Mouse (Mus musculus) liver, adult (tissue): ENCODE results near the gene Nefh.
A peak's percentile ranks its signal among the peaks of the same experiment; 100 is the strongest.

ENCODE experiments used
- GATA4 ChIP-seq: IDR thresholded peaks from 2 replicates; pipeline ENCODE4 v1.6.1; 2014; ENCODE audit warnings: mild to moderate bottlenecking, low read length; ENCODE audit not compliant: insufficient replicate concordance

Nefh gene

DNA sequence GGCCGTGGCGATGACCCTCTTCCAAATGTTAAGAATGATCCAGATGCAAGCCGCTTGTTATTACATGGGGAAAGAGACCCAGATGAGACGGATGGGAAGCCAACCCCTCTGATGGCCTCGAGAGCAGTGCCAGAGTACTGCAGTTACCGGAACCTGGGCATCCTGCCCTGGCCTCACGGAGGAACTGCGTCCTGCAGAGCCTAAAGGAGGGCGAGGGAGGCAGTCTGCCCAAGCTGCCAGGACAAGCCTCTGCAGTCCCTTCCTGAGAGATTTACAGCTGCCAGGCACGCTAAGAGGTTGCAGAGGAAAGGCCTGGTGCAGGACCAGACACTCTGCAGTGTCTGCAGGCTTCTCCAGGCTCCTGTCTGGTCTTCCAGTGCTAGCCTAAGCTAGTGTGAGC is 20.5 kb upstream of the Nefh start:
- TF ChIP-seq GATA4 = no peak

DNA sequence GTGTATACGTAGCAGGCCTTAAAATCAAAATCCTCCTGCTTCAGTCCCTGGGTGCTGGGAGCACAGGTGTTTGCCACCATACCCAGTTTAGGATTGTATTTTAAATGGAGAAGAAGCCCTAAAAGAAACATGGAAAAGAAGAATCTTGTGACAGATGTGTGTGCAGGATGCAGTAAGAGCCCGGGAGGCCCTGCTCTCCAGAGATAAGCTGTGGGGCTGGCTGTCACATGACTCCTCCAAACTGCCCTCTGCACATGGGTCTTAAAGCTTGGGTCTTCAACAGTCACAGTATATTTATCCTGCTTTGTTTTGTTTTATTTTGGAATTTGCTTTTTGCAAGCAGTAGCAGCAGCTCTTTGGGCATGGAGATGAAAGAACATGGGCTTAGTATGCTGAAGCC is 19.7 kb upstream of the Nefh start:
- TF ChIP-seq GATA4 = no peak

DNA sequence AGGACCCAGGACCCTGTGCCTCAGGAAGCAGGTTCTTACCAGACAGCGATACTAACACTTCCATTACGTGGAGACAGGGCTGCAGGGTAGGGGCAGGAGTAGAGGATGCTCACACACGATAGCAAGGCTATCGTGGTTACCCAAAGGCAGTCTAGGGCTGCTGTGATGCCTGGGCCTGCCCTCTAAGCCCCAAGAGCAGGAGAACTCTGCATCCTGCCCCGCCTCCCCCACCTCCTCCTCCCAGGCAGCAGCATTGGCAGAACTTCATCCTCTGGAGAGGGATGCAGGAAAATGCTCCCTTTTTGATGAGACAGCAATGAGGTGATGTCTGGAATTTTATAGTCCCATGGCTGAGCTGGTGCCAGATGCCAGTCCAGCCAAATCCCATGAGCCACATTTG is 19.0 kb upstream of the Nefh start:
- TF ChIP-seq GATA4 = no peak

DNA sequence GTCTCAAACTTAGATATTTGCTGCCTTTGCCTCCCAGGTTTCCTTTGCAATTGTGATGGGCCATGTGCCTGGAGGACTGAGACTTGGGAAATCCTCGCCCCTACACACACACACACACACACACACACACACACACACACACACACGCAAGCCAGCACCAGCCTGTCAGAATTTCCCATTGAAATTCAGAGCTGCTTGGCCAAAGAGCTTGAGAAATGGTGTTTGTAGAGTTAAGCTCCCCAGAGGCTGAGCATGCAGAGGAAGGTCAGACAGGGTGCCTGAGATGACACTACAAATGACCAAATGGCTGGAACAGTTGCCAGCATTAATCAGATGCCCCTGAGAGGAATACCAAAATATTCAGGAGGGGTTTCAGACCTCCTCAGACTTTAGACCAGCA is 18.5 kb upstream of the Nefh start:
- TF ChIP-seq GATA4 = no peak

DNA sequence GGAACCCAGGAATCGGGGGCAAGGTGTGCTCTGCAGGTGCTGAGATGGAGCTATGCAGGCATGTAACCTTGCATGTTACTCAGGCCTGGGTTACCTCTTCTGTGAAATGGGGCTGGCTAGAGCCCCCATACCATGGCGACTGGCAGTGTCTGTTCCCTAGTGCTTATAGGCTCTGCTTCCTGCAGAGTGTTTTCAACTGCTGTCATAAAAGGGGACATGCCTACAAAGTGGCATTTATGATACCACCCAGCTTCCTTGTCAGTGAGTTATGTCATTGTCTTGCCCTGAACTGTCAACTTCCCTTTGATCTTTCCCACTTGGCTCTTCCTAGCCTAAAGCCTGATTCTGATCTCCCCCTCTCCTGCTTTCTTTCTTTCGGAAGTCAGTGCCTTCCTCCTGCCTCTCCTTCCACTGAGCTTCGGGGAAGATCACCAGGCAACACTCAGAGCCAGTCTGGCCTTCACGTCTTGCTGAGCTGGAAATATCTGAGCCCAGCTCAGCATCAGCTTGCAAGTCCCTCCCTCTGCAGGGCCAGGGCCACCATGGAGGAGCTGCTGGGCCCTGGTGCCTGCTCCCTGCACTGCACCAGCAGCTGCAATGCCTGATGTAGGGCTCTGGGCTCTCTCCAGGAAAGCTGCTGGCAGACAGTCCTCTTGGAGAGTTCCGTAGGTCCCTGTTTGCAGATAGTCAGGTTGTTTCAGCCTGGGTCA is 15.4 kb upstream of the Nefh start:
- no peak for TF ChIP-seq GATA4

DNA sequence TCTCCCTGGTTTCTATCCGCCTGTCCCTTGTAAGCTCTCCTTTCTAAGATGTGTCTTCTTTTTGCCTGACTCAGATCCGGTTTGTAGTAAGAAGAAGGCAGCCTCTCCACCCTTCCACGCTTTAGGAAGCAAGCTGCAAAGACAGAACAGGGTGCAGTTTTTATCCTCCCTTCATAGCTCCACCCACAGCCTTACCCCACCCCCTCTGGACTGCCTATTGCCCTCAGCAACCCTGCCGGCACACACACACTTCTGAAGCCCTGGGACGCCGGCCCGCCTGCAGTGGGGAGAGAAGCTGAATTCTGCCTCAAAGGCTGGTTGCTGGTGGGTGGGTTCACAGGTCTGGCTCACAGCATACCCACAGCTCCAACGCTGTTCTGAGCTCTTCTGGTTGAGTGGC is 6.1 kb upstream of the Nefh start:
- no peak for TF ChIP-seq GATA4

DNA sequence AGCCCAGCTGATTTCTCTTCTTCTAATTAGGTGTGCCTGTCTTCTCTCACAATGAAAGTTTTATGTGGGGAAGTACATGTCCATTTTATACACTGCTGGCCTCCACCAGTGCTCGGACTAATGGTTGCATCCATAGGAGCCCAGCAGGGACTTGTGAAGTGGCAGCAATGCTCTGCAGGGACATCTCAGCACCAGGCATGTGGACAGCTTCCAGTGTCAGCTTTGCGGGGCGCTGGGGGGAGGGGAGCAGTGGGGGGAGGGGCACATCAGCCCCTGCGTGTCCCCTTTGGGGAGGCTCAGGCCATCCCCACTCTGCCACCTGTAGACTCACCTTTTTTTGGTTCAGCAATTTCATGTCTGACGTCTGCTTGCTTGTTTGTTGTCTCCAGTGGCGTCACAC is 5.5 kb upstream of the Nefh start:
- no peak for TF ChIP-seq GATA4

DNA sequence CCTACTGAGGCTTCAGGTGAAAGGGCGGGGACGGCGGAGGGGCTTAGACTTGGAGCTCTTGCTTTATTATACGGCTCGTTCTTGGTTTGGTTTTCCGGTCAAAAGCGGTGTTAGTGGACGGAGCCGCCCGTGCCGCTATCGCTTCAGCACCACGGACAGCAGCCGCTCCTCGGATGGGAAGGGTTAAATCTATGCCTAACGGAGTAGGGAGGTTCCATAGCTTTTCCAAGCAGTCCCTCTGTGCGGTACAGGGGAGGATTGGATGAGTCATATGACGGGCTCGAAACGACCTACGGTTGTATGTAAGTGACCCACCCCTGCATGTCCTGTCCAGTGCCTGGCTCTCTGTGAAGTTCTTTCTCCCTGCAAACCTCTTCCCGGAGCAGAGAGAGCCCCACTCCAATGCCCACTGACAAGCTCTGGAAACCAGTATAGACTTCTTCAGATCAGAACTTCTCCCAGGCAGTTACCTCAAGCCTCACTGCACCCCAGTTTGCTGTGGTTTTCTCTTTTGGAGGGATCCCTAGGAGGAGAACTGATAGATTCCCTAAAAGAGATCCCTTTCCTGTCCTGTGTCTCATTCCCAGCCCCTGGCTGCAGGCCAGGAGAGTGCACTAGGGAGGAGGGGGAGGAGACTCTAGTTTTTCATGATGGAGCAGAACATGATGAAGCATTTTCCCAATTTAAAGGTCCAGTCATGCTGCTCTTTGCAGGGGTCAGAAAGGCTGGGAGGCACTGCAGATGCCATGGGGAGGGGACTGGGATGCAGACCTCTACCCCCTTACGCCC is 1.6 kb upstream of the Nefh start:
- 0 out of 2 replicates have a peak, but pooled peaks have one; percentile 17 for TF ChIP-seq GATA4

DNA sequence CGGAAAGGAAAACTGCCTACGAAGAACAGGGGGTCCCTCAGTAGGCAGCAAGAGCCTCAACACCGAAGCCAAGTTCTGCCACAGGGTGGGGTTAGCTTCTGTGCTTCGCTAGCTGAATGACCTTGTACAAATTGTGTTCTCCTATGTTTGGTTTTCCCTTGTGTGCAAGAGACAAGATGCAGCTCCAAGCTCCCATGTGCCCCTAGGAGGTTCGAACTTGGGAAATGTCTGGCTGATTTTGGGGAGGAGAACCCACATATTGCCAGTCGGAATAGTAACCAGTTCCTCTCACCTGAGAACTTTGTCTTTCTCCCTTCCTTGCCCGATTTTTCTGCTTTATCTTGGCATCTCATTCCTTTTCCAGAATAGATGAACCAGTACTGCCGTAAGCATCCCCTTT is 928 bp upstream of the Nefh start:
- TF ChIP-seq GATA4 = no peak

DNA sequence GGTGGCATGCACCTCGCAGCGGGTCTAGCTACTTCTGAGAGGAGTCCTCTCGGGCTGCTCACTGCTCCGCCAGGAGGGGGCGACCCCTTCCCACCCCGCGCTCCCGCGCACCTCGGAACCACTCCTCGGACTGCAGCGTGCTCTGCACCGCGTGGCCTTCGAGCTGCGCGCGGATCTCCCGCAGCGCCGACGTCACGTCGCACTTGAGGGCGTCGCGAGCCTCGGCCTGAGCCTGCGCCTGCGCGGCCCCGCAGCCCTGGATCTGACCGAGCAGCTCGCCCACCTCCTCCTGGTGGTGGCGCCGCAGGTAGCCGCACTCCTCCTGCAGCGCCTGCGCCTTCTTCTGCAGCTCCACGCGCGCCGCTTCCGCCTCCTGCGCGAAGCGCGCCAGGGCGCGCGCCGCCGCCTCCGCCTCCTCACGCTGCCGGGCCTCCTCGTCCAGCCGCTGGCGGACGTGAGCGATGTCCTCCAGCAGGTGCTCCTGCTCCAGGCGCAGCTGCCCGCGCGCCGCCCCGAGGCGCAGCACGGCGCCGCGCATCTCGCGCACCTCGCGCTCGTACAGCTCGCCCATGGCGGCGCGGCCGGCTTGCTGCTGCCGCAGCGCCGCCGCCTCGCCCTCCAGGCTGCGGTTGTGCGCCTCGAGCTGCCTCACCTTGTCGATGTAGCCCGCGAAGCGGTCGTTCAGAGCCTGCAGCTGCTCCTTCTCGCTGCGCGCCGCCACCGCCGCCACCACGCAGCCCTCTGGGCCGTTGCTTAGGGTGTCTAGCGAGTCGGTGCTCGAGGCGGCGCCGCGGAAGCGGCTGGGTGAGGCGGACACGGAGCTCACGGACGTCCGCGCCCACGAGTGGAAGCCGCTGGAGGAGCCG is 684 bp downstream of the Nefh start:
- no peak for TF ChIP-seq GATA4

DNA sequence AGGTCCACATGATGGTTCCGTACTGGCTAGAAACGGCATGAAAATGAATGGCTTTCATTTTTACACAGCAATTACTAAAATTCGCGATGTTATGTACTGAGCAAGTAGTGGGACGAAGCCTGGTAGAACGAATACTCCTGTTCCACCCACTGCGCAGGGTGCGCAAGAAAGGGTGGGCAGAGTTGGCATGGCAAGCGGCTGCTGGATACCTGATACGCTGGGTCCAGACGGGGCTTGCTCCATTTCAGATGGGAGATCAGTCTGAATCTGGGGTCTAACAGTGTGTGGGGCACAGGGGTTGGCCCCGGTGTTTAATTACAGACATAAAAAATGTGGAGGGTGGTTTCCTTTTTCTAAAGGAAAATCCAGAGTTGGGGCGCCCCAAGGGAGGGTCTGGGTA is 1.3 kb downstream of the Nefh start:
- no peak for TF ChIP-seq GATA4

DNA sequence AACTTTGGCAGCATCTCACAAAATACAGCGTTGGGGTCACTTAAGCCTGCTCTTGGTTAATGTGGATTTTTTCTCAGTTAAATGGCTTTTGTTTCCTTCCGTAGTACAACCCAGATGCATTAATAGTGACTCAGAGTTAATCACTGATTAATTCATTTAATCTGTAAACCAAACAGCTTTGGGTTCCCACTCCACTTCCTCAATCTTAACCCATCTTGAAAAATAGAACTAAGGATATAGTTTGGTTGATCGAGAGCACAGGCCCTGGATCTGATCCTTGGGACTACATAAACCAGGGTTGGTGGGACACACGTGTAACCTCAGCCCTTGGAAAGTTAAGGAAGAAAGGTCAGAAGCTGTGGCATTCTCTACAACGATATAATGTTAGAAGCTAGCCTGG is 11.6 kb downstream of the Nefh start:
- no peak for TF ChIP-seq GATA4

DNA sequence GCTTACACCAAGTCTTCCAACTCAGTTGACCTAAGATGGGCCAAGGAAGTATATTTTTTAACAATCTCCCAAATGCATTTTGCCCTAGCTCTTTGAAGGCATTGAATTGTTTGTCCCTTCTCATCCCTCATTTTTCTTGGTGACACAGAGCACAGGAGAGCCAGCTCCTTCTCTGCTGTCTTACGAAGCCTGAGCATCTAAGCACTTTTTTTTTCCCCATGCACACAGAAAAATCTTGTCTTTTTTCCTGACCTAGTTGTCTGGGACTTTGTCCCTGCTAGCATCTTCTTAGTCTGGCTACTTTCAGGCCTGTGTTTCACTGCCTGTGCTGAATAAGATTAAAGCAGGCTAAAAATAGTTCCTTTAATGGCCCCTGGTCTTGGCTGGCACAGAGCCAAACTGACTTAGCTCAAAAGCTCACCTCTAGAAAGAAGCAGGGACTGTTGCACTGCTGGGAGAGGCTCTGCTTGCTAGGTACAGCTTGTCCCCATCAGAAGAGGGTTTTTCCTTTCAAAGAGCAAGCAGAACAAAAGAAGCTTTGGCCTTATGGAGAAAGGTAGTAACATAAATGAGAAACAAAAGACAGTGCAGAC is 16.8 kb downstream of the Nefh start:
- TF ChIP-seq GATA4 = no peak

DNA sequence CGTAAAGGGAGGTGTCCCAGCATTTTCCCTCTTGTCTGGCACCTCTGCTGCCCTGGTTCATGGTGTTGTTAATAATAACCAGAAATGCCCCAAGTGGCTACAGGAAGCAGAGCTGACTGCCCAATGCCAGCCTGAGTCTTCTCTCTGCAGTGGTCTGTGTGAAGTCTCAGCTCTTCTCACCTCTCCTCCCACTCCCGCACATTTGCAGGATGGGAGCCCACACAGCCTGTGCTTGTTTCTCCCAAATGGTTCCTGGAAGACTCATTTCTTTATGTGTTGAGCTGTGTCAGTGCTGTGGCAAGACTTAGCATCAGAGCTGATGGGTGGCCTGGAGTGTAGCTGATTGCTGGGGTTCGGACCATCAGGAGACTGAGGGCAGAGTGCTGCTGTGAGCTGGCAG is 20.6 kb downstream of the Nefh start:
- TF ChIP-seq GATA4 = no peak

DNA sequence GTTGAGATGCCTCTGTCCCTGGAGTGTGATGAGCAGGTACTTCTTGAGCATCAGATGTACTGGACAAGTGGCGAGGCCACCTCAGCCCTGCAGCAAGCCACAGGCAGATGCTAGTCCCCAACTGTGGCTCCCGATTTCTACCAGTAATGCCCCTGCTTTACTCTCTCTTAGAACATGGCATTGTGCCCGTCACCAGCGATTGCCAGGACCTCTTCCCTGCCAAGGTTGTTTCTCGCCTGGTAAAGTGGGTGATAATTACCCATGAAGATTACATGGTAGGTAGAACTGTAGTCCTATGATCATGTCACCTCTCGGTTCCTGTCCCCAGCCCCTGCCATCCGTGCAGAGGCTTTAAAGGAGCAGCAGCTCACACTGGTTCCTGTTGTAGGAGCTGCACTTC is 26.1 kb downstream of the Nefh start:
- TF ChIP-seq GATA4 = no peak
